Mouse (Mus musculus) heart, postnatal 36 days (tissue): Measurements from ENCODE around the gene Sac3d1. TPM values are rescaled to one million over a fixed set of nuclear protein-coding genes. Genes with fewer than 3 reads are reported as not detected.
A peak's percentile ranks its signal among the peaks of the same experiment; 100 is the strongest.

ENCODE experiments used
- DNase-seq, 2 experiments: peaks; one replicate each; pipeline ENCODE4 v3.0.0; 2021 to 2022
- intact Hi-C: fragments of 180-260 bp; cut with DNase I; formaldehyde crosslinking; loops from one replicate; pipeline ENCODE4 v1.15.1; 2025
- total RNA-seq, 2 experiments: library from RNA; stranded (reverse); gene quantifications; 2 replicates each; pipeline ENCODE4 v1.2.3; 2021

Gene Sac3d1
- total RNA-seq, 2 experiments from 2014 or later = 8.5 to 8.8 TPM

DNA sequence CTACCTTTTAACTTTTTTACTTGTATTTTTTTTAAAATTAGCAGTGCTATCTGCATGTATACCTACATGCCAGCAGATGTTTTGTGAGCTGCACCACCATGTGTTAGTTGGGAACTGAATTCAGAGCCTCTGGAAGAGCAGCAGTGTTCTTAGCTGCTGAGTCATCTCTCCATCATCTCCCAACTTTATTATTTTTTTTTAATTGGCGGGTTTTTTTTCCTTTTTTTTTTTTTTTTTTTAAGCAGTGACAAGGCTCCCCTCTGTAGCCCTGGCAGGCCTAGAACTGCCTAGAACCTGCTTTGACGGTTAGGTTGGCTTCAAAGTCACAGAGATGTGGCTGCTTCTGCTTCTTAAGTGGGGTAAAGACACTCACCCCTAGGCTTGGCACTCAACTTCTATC, 6.4 kb upstream of the Sac3d1 start:
- intact Hi-C loops = loop anchor here (5.0 kb wide), 1 partner anchor 78 kb away; the partner anchor contains the start of gene Syvn1
- DNase-seq = no peak

DNA sequence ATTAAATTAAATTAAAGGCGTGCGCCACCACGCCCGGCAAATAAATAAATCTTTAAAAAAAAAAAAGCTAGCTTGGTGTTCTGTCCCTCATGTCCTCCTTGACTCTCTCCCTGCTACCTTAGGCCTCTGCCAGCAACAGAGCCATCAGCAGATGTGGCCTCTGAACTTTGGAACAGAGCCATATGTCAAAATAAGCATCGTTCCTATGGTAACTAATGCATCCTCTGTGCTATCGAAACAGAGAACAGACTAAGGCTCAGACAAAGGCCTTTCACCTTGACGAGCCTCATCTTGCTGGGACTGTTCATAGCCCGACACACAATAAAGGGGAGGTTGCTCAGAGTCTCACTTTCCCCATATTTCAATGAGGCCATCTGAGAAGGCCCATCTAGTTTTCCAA, 4.9 kb upstream of the Sac3d1 start:
- no peak for DNase-seq
- intact Hi-C loops = no loop called here

DNA sequence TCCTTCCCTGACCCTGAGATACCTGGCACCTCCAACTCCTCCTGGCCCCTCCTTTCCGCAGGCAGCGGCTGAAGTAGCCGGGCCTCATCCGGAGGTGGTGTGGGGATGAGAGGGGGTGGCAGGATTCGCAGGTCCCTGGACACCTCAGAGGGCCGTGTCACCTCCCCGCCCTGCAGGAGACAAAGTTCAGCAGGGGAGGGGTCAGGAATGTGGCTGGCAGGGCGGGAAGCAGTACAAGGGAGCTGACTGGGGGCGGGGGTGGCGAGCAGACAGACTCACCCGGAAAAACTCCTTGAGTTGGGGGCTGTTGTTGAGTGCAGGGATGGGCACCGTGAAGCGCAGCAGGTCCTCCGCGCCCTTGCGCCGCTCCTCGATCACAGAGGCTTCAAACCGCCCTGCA, 3.3 kb upstream of the Sac3d1 start:
- no peak for DNase-seq
- intact Hi-C loops = no loop called here

DNA sequence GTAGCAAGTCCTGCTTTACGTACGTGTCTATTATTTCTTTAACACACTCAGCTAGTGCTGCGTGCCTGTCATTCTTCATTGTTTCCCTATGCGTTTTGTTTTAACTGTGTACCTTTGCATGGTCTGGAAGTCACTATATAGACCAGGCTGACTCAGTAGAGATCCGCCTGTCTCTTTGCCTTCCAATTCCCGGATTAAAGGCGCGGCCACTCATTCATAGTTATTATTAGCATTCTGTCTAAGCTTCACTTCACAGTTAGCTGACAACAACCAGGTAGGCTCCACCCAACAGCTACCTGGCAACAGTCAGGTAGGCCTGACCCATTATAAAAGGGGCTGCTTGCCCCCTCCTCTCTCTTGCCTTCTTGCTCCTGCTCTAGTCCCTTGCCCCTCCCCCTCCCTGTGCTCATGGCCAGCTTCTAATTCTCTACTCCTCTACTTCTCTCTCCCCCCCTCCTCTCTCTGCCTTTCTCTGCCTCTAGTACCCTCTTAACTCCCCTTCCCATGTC, 281 bp upstream of the Sac3d1 start:
- DNase-seq = no peak
- intact Hi-C loops = no loop called here

DNA sequence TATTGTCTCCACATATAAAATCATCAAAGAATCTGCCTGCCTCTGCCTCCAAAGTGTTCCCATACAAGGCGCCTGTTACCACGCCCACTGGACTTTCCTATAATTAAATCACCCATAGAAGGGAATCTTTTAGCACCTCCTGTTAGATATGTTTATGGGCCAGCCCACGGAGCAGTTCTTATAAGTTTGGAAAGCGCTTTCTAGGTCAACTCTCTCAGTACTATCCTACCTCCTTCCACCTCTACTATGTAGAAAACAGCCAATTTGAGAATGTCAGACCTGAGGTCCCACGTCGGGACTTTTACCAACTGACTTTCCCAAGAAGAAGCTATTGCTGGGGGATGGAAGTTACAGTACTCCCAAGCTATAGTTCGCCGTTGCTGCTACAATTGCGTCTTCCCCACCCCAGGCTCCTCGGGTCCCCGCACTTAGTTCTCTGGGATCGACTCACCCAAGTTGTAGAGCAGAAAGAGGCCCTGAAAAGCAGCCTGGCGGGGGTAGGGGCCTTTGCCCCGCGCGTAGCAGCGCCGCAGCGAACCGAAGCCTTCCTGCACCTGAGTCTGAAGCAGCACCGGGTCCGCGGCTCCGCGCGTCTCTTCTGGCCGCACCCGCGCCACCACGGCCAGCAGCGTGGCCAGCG, 984 bp downstream of the Sac3d1 start:
- no peak for DNase-seq
- intact Hi-C loops = no loop called here

DNA sequence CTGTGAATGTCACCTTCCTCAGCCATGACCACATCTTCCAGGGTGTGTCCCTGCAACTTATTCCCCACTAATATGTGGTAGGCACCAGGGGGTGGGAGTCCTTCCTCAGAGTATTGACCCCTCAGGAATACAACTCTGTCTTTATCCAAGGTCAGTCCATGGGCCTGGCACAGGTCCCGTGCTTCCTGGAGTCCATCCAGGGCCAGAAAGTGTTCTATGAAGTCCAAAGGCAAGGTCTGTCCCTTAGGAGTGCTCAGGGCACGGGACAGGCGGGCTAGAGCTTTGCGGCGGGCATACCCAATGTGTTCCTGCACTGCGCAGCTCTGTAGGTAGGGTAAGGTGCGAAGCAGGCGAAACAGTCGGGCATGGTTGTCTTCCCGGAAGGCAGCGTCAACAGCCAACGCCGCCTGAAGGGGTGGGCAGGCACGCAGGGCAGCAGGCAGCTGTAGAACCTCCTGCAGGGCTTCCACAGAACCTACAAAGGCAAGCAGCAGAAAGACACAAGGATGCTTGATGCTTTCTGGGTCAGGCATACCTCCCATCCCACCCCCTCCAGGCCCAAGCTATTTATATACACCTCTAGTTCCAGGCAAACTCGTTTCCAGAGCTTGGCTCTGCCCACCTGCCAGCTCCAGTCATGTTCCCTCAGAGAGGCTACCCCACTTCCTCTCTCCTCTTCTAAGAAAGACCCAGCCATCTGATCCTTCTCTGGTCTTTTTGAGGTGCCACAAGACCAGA, 2.2 kb downstream of the Sac3d1 start:
- DNase-seq = no peak
- intact Hi-C loops = no loop called here

DNA sequence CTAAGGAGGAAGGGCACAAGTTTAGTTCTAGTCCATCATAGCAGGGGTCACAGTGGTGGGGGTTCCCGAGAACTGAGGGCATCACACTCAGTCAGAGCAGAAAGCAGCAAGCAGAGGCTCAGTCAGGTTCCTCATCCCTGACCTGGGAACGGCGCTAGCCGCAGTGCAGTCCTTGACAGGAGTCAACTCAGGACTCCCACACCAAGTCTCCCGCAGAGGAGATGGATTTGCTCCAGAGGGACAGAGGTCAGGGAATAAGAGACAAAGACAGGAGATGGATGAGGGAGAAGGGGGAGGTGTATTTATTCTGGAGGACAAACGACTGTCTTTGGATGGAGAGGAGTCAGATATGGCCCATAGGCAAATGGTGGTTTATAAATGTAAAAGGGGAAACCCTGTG, 5.3 kb downstream of the Sac3d1 start:
- no peak for DNase-seq
- intact Hi-C loops = no loop called here

DNA sequence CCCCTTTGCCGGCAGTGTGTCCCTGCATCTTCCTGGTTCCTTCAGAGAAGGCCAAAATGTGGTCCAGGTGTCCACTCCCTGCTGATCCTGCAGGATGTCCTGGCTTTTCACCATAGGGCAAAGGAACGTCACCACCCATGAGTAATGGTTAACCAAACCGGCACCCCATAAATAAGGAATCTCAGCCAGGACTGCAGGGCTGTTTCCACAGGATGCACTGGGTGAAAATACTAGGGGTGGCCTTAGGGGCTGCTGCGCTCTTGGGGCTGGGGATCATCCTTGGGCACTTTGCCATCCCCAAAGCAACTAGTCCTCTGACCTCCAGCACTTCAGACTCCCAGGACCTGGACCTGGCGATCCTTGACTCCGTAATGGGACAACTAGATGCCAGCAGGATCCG, 12.9 kb downstream of the Sac3d1 start, which contains the start of gene Naaladl1:
Naaladl1 (plus strand) TSS at position 197 of the 400 bp plus-strand sequence.
- intact Hi-C loops = no loop called here
- DNase-seq = no peak

DNA sequence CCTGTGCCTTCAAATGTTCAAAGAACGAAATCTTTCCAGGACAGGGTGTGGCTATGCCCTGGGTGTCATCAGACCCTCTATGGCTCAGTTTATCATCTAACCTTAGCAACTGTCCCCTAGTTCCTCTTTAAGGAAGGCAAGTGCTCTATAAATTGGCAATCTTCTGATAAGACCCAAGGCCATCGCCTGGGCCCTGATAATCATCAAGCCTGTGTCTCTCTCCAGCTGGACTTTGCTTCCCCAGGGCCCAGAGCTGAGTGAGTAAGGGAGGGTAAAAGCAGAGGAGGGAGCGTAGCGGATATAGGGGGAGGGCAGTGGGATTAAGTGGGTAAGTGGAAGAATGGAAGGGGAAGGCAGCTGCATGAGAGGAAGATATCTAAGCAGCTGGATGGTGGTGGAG, 14.0 kb downstream of the Sac3d1 start:
- no peak for DNase-seq
- intact Hi-C loops = no loop called here

DNA sequence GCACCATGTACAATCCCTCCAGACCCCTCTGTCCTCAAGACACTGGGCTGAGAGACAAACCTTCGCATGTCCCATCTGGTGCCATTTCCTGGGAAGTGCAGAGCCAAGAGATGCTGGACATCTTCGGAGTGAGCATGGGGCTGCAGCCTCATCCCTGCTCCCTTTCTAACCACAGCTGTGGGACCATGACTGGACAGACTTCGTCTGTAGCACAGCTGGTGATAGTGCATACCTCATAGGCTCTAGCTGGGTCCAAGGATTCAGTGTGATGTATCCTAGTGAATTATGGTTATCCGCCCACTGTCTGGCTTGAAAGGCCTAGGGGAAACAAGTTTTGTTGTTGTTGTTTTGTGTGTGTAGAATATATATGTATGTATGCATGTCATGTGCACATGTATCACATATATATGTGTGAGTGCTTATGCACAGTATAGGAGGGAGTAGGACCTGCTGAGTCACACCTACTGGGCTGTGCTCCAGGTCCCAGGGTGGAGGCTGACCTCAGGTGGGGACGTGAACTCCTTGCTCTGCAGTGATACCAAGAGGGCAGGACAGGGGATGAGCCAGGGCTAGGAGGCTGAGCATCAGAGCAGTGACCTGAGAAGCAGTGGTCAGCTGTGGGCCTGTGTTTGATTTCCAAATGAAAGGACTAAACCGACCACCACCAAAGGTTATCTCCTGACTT, 16.1 kb downstream of the Sac3d1 start:
- intact Hi-C loops = no loop called here
- DNase-seq = no peak

DNA sequence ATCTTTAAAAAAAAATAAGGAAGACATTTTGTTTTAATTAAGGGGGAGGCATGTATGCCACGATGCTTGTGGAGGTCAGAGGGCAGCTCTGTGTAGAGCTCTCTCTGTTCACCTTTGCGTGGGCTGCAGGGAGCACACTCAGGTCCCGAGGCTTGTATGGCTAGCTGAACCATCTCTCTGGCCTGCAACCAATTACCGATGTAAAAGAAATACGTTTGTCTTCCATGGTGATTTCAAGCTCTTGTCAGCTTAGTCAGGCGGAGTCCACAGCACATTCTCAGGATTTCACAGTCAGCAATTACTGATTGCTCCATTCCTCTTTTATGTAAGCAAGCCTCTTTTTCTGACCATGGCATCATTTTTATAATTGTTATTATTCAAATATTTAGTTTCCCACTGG, 17.3 kb downstream of the Sac3d1 start:
- no peak for DNase-seq
- intact Hi-C loops = no loop called here

DNA sequence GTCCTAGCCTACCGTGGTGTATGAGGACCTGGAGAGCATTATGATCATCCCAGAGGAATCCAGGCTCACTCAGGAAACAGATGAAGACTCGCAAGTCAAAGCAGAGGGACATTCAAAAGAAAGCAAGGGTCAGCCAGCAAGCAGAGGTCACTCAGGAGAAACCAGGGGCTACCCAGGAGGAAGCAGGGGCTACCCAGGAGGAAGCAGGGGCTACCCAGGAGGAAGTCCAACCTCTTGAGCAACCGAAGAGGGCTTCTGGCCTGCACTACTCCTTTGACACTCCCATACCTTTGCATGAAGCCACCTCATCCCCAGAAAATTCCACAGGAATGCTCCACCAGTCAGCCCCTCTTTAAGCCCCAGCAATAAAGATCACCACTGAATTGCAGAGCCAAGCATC, 20.6 kb downstream of the Sac3d1 start:
- DNase-seq = no peak
- intact Hi-C loops = no loop called here

DNA sequence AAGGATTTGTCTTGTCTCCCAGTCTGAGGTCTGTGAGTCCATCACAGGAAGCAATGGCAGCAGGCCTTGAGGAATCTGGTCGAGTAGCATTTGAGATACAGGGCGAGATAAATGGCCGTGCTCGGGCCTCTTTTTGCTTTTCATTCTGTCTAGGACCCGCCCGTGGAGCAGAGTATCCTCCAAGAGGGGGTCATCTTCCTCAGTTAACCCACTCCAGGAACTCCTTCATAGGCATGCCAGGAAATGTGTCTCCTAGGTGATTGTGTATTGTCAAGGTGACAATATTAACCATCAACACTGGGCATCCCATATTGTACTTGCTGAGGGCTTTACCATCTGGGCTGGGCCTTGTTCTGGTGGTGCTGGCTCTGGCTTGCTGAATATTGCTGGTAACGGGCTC, 24.3 kb downstream of the Sac3d1 start, which contains the start of gene AC131692.1:
AC131692.1 (plus strand) TSS at position 301 of the 400 bp plus-strand sequence.
- DNase-seq = no peak

DNA sequence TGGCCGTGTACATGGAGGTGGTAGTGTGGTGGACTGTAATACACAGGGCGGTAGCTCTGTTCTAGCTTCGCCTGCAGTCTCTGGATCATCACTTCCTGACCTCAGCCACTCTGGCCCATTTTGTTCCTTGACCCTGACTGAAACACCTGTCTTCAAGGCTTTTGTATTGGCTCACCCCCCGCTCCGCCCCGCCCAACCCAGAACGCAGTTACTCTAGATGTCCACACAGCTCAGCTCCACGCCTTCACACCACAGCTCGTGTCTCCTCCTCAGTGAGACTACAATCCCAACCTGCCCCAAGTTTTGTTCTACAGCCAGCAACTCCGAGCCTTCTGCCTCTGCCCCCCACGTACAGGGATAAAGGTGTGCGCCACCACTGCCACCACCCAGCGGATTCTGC, 29.6 kb downstream of the Sac3d1 start:
- DNase-seq = no peak
- intact Hi-C loops = no loop called here

More for the DNA sequence above, 24.3 kb downstream of the Sac3d1 start, which contains the start of gene AC131692.1:
- intact Hi-C loops = no loop called here

DNA sequence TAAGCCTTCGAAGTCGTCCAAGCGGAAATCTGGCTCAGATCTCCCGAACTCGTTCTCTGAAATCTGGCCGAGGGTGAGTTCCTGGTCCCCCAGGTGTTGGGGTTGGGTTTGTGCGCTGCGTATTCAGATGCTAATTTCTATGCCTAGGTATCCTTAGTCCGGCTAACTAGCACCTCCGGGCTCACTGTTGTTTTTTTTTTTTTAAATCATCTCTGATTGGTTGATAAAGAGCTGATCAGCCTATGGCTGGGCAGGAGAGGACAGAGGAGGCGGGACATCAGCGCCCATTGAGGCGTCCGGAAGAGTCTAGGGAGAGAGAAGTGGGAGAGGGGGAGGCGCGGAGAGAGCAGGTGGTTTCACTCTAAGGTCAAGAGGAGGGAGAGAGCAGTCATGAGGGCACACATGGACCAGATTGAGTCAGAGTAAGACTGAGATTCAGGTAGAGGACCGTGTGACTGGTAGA, 33.0 kb downstream of the Sac3d1 start:
- no peak for DNase-seq
- intact Hi-C loops = no loop called here

DNA sequence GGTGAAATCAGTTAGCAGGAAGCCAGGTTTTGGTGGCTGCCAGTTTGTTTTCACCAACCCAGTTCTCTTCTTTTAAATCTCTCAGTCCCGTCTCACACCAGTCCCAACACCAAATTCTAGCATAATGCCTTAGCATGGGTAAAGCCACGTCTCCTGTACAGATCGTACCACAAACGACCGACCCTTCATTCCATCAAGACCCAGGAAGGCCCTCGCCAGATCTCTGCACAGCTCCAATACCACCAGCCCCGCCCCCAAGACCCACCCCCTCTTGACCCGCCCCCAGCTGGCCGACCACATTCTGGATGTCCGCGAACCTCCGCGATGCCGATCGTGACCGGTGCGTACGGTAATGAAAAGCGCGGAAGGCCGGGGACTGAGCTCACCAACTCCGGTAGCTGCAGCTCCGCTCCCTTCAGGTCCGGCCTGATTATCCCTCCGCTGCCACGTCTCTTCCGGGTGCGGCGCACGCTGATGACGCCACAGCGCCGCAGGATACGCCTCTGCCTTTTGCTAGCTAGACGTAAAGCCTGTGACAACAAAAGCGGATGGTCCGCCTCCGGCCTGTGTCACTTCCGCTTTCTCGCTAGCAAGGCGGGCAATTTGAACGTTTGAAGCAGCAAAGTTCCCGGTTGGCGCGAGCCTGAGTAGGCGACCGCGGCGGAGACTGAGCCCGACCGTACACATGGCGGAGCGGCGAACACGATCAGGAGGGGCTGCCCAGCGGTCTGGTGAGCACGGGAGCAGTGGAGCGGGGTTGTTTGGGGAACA, 33.8 kb downstream of the Sac3d1 start, which contains the start of the genes Zfpl1 and Cdca5:
Zfpl1 (minus strand) TSS at position 479 of the 771 bp plus-strand sequence.
Cdca5 (plus strand) TSS at position 506 of the 771 bp plus-strand sequence.
- DNase-seq = peak; percentile 95 to 98
- intact Hi-C loops = loop anchor here (1.0 kb wide), 1 partner anchor 27 kb away; the partner anchor contains the start of genes Fau and Mrpl49

DNA sequence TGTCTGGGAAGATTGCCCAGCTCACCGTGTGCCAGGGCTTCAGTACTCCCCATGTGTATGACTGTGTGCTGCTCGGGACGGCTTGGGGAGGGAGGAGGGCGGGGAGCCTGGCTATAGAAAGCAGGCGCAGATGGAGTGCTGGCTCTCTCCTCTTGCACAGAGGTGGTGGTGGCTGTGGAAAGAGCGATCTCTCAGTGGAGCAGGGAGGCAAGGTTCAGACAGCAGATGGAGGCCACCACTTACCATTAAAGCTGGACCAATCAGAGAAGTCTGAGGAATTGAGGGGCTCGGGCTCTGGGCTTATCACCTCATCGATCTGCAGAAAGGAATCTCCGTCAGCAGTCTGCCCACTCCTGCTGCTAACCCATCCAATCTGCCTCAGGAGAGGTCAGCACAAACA, 36.3 kb downstream of the Sac3d1 start, which contains the start of gene Gm28374:
Gm28374 (minus strand) TSS at position 101 of the 400 bp plus-strand sequence.
- intact Hi-C loops = no loop called here
- DNase-seq = no peak

DNA sequence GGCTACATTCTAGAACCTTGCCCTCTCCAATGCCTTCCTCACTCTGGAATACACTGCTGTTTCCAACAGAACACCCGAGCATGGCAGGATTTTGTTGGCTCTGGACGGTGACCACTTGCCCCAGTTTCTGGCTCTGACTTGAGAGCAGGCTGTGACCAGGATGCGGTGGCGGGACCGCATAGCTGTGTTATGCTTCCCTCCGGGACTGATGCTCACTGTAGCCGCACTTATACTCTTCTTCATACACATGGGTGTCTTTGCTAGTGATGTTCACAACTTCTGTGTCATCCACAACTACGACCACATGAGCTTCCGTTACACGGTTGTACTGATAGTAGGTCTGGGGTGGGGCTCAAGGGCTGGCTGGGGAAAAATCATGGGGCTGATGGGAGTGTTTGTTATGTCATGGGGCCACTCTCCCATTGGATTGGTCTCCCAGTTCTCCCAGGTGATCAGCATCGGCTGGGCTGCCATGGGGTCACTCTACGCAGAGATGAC, 38.4 kb downstream of the Sac3d1 start, which contains the start of gene Tmem262:
Tmem262 (plus strand) TSS at position 51 of the 498 bp plus-strand sequence.
- DNase-seq = no peak
- intact Hi-C loops = loop anchor here (5.0 kb wide), 1 partner anchor 252 kb away; the partner anchor contains the start of gene Men1

DNA sequence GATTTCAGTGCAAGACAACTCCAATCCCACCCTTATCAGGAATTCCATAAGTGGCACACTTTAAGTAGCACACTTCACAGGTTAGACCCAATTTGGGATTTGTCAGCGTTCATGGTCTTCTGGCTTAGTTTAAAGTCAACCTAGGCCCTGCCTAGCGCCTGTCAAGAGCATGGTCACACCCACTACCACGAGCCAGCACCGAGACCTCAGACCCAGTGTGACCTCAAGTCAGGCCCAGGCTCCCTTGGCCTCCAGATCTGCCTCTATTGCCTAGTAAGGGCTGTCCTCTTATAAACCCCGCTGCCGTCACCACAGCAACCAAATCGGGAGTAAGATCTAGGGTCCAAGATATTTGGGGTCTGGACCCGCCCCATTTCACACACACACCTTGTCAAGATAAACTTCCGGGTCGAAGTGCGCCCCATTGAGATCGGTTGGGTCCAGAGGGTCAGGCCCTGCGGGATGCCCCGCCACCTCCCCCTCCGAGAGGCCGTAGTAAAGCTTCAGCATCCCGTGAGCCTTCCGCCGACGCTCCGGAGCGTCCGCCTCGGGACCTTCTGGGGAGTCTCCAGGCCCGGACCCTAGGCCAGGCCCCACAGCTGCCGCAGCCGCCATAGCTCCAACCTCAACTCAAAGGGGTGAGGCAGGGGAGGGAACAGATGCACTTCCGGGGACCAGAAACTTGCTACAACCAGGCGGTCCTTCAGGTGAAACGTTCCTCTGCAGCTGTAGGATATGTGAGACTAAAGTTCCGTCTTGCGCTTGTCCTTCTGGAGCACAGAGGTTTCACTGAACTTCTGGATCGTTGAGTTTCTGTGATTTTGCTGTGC, 41.7 kb downstream of the Sac3d1 start, which contains the start of gene Vps51:
Vps51 (minus strand) TSS at position 668 of the 830 bp plus-strand sequence.
- peak; percentile 86 to 87 for DNase-seq
- intact Hi-C loops = loop anchor here (5.0 kb wide), 1 partner anchor 256 kb away; the partner anchor contains the start of gene Men1
